Mouse (Mus musculus) kidney, postnatal 25 days (tissue): ENCODE measurements around the gene Adam8.
A peak's percentile ranks its signal among the peaks of the same experiment; 100 is the strongest.

Source experiments
- DNase-seq, 2 experiments: peaks; one replicate each; pipeline ENCODE4 v3.0.0; 2021; ENCODE audit warnings: mixed read lengths in 2 of 2

Gene Adam8

DNA sequence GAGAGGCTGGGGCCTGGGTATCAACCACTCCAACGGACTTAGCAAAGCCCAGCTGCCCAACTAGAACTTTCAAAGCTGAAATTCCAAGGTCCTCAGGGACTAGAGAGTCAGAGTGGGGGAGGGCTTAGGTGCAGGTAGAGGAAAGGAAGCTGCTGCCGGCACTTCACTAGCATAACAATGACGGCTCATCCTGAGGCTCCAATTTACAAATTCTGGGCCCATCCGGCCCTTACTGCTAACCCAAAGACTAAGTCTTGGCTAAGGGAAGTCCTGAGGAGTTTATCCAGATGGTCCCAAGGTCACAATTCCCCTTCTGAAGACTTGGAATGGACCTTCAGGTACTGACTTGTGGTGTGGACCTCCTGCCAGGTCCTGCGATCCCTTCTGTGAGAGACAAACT, 46.8 kb downstream of the Adam8 start:
- no peak for DNase-seq

DNA sequence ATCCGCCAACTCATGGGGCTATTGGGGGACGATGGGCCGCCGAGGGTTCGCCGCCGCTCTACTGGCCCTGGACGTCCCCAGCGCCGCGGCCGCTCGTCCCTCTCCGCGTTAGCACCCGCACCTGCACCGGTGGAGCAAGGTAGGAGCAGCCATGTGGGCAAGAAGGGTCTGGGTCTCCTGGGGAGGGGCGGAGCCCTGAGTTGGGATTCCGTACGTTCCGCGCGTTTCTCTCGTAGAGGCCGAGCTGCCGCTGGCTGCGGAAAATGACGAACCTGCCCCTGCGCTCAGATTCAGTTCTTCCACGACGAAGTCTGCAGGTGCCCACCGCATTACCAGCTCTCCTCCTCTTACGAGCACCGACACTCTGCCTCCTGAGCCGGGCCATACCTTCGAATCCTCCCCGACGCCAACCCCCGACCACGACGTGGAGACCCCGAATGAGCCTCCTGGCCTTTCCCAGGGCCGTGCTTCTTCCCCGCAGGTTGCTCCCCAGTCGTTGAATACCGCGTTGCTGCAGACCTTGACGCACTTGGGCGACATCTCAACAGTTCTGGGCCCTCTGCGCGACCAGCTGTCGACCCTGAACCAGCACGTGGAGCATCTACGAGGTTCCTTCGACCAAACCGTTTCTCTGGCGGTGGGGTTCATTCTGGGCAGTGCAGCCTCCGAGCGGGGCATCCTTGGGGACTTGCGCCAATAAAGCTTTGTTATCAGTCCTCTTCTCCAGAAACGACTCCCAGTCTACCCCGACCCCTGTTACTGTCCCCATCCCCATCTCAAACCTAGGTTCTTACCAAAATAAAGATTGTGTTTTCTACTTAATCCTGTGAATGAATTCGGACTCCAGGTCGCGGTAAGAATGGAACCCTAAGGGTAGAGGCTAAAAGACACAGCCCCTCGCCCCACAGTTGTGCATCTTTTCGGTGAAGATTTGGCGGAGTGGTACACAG, 47.8 kb downstream of the Adam8 start:
- DNase-seq, result no peak

DNA sequence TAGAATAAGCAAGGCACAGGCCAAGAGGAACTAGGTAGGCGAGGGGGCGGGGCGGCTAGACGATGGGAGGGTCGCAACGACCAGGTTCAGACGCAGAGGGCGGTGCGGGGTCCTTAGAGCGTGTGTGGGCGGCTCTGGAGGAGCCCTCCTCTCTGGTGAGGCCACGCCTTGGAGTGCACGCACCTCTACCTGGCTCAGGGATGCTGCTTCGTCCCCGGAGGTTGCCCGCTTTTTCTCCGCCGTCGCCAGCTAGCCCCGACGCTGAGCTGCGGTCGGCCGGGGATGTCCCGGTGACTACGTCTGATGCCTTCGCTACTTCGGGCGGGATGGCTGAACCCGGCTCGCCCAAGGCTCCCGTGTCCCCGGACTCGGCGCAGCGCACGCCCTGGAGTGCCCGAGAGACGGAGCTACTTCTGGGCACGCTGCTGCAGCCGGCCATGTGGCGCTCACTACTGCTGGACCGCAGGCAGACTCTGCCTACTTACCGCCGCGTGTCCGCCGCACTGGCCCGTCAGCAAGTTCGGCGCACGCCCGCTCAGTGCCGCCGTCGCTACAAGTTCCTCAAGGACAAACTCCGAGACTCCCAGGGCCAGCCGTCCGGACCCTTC, 48.6 kb downstream of the Adam8 start, which contains the start of gene Utf1:
TSS of gene Utf1 (plus strand) at position 116 of the 608 bp plus-strand sequence.
- DNase-seq, result peak; percentile 34 to 47

DNA sequence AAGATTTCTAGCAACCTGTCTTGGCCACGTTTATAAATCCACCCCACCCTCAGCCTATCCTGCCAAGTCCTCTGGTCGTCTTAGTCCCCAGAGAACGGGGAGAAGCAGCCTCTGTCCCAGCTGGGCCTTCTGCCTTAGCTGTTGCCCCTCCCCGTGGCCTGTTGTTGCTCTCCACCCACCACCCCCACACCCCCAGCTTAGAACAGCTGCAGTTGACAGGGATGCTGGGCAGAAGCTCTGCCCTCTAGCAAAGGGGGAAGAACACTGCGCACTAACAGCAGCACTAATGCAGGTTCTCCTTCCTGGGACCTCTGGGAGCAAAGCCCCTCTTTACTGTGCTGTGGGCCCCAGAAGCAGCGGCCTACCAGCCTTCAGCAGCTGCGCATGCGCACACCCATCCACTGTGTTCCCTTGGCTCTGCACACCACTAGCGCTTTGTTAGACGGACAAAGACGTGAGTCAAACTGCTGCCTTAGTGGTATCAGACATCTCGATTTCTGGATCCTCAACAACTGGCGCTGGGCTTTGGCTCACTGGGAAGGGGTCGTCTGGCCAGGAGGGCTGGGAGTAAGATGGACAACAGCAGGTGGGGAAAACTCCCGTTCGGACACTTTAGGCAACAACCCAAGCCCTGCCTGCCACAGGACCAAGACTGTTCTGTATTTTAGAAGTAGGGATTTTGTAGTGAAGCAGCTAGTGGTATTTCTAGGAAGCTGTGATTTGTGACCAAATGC, 51.7 kb downstream of the Adam8 start:
- no peak for DNase-seq

DNA sequence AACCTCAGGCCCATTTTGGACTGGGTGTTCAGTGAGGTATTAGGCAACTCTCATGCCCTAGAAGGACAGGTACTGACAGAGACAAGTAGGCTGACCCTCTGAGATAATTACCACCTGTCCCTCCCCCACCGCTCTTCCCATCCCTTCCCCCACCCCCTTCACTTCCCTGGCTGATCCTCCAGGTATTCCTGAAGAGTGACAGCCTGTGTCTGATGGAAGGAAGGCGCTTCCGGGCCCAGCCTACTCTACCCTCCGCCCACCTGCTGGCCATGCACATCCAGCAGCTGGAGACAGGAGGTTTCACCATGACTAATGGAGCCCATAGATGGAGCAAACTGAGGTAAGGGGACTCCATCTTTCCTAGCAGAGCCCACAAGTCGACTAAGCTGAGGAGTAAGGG, 54.6 kb downstream of the Adam8 start:
- no peak for DNase-seq

DNA sequence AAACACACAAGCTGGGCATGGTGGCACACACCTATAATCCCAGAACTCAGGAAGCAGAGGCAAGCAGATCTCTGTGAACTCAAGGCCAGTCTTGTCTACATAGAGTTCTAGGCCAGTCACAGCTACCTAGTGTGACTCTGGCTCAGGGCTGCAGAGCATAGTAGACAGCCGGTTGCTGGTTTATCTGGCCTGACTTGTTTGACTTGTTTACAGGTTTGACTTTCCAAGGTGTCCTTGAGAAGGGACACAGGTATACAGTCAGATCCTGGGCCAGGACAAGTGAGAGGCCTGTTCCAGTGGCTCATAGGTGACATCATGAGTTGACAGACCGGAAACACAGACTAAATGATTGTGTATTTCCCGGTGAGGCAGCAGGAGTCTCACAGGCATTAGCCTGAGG, 55.2 kb downstream of the Adam8 start:
- DNase-seq, result no peak

DNA sequence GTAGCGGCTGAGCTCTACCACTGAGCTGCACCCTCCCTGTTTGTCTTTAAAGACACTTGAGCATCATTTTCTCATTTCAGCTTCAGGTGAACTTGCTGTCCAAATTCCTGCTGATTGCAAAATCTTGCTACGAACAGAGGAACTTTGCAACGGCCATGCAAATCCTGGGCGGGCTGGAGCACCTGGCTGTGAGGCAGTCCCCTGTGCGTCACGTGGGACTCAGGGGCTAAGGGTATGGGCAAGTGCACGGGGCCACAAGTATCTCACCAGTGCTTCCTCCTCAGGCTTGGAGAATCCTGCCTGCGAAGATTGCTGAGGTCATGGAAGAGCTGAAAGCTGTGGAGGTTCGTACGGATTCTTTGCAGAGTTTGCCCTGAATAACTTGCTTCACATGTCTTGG, 55.7 kb downstream of the Adam8 start:
- no peak for DNase-seq

DNA sequence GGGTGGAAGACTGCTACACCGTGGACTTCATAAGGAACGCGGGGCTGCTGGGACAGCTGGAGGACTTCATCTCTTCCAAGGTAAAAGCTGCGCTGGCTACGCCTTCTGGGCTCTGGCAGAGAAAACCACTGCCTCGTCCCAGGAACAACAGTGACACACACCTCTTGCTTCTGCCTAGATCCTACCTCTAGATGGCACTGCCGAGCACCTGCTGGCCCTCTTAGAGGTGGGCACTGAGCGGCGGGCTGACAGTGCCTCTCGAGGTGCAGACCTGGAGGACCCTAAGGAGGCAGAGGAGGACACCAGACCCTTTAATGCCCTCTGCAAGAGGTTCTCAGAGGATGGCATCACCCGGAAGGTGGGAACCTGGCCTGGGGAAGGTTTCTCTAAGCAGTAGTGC, 61.6 kb downstream of the Adam8 start:
- peak in 1 of 2 experiments; percentile 58 for DNase-seq
